Mouse (Mus musculus) embryonic stem cell, embryonic (primary cell): ENCODE data around the gene Cdc42ep2.

ENCODE experiments used
- CTCF ChIA-PET, 4 experiments: fragments of 300-600 bp in 2 of 4; fragments of 350-600 bp in 2 of 4; sonication (Branson Sonifier 250); formaldehyde crosslinking; loops; one replicate each; lab custom pipeline; 2022; ENCODE audit warnings: inconsistent platforms in 2 of 4; lab: Charles Lee
- POLR2A ChIA-PET, 4 experiments: fragments of 300-600 bp in 2 of 4; fragments of 350-600 bp in 2 of 4; sonication (Branson Sonifier 250); formaldehyde crosslinking; loops; one replicate each; lab custom pipeline; 2022; ENCODE audit warnings: antibody characterized with exemption in 4 of 4, inconsistent platforms in 1 of 4; lab: Charles Lee

The Cdc42ep2 gene

GRCm38 (mm10) chr19:5953201-5953770 lies 28.7 kb upstream of the Cdc42ep2 start:
- ChIA-PET POLR2A (interaction anchor here in 3 of 4 experiments (0.6 to 4.4 kb wide), 39 partner anchors 8 to 171 kb away, joined by 3 to 21 read pairs (median 4); partner anchors contain the start of genes Cdc42ep2 (in 2 of the 3), Syvn1 (in 2 of the 3), Capn1 (in 1 of the 3) and Dpf2 (in 1 of the 3)), CTCF (interaction anchor here in 3 of 4 experiments (0.5 to 2.6 kb wide), 10 partner anchors 11 to 166 kb away, joined by 3 to 11 read pairs (median 4); partner anchors contain the start of genes Pola2 (in 2 of the 3) and Cdc42ep2 (in 1 of the 3))

- ChIA-PET CTCF (interaction anchor here in 3 of 4 experiments (0.6 to 2.6 kb wide), 5 partner anchors 12 to 165 kb away, joined by 3 to 11 read pairs (median 3); partner anchors contain the start of gene Pola2 (in 2 of the 3)), POLR2A (interaction anchor here in 3 of 4 experiments (0.6 to 4.4 kb wide), 16 partner anchors 12 to 151 kb away, joined by 3 to 17 read pairs (median 4); partner anchors contain the start of genes Cdc42ep2 (in 2 of the 3), Capn1 (in 1 of the 3) and Dpf2 (in 1 of the 3))
Observed at GRCm38 (mm10) chr19:5952071-5952691, 27.6 kb upstream of the Cdc42ep2 start.

GRCm38 (mm10) chr19:5951631-5952030 lies 27.0 kb upstream of the Cdc42ep2 start:
- POLR2A ChIA-PET: interaction anchor here in 3 of 4 experiments (0.6 to 2.1 kb wide), 11 partner anchors 27 to 263 kb away, joined by 3 to 8 read pairs (median 4); partner anchors contain the start of genes Cdc42ep2 (in 2 of the 3), Capn1 (in 1 of the 3), Pcnx3 (in 1 of the 3) and Tigd3 (in 1 of the 3)

GRCm38 (mm10) chr19:5950218-5950617 lies 25.6 kb upstream of the Cdc42ep2 start:
- POLR2A ChIA-PET: interaction anchor here in 2 of 4 experiments (0.6 to 2.1 kb wide), 14 partner anchors 12 to 135 kb away, joined by 3 to 8 read pairs (median 4); partner anchors contain the start of genes Cdc42ep2 (in 2 of the 2), Capn1 (in 1 of the 2), Cdca5 (in 1 of the 2) and Pola2 (in 1 of the 2)

More at GRCm38 (mm10) chr19:5951631-5952030, 27.0 kb upstream of the Cdc42ep2 start:
- CTCF ChIA-PET: interaction anchor here in 1 of 4 experiments (0.6 kb wide), 1 partner anchor 27 kb away, joined by 3 read pairs; no protein-coding TSS in a partner anchor

GRCm38 (mm10) chr19:5945891-5946290 lies 21.3 kb upstream of the Cdc42ep2 start:
- POLR2A ChIA-PET: interaction anchor here in 3 of 4 experiments (0.6 to 5.1 kb wide), 13 partner anchors 8 to 178 kb away, joined by 3 to 29 read pairs (median 5); partner anchors contain the start of gene Cdc42ep2 (in 2 of the 3)
- CTCF ChIA-PET: interaction anchor here in 2 of 4 experiments (1.0 to 1.1 kb wide), 2 partner anchors 11 to 71 kb away, joined by 3 to 4 read pairs; no protein-coding TSS in a partner anchor

More at GRCm38 (mm10) chr19:5950218-5950617, 25.6 kb upstream of the Cdc42ep2 start:
- CTCF ChIA-PET: interaction anchor here in 2 of 4 experiments (1.0 to 1.1 kb wide), 2 partner anchors 26 to 163 kb away, joined by 3 read pairs; partner anchors contain the start of gene Cdc42ep2 (in 1 of the 2)

- ChIA-PET POLR2A (interaction anchor here in 3 of 4 experiments (0.6 to 5.1 kb wide), 26 partner anchors 8 to 454 kb away, joined by 3 to 29 read pairs (median 4); partner anchors contain the start of genes Cdc42ep2 (in 2 of the 3), Frmd8 (in 1 of the 3), Pola2 (in 1 of the 3) and Sac3d1 (in 1 of the 3)), CTCF (interaction anchor here (0.6 to 1.6 kb wide), 7 partner anchors 11 to 510 kb away, joined by 3 to 6 read pairs (median 4); no protein-coding TSS in a partner anchor)
Observed at GRCm38 (mm10) chr19:5945027-5945426, 20.4 kb upstream of the Cdc42ep2 start.

- ChIA-PET CTCF (interaction anchor here in 3 of 4 experiments (0.9 to 1.6 kb wide), 5 partner anchors 12 to 22 kb away, joined by 3 to 6 read pairs (median 4); partner anchors contain the start of gene Cdc42ep2 (in 1 of the 3)), POLR2A (interaction anchor here in 3 of 4 experiments (0.6 to 5.1 kb wide), 25 partner anchors 8 to 455 kb away, joined by 3 to 29 read pairs (median 4); partner anchors contain the start of genes Cdc42ep2 (in 2 of the 3), Dpf2 (in 1 of the 3), Frmd8 (in 1 of the 3) and Pola2 (in 1 of the 3))
Observed at GRCm38 (mm10) chr19:5944145-5944544, 19.5 kb upstream of the Cdc42ep2 start.

GRCm38 (mm10) chr19:5943404-5943803 lies 18.8 kb upstream of the Cdc42ep2 start:
- ChIA-PET POLR2A (interaction anchor here in 3 of 4 experiments (0.8 to 5.1 kb wide), 10 partner anchors 9 to 175 kb away, joined by 3 to 29 read pairs (median 8); partner anchors contain the start of genes Cdc42ep2 (in 2 of the 3), Dpf2 (in 1 of the 3) and Sac3d1 (in 1 of the 3)), CTCF (interaction anchor here (0.5 to 1.6 kb wide), 6 partner anchors 13 to 1236 kb away, joined by 3 to 6 read pairs (median 4); partner anchors contain the start of gene Cdc42ep2 (in 1 of the 4))

- CTCF ChIA-PET: interaction anchor here in 2 of 4 experiments (0.8 to 1.1 kb wide), 2 partner anchors 14 to 73 kb away, joined by 3 to 4 read pairs; partner anchors contain the start of gene Capn1 (in 1 of the 2)
- POLR2A ChIA-PET: interaction anchor here in 2 of 4 experiments (3.4 to 5.1 kb wide), 3 partner anchors 14 to 18 kb away, joined by 11 to 29 read pairs (median 15); partner anchors contain the start of gene Cdc42ep2 (in 2 of the 2)
Observed at GRCm38 (mm10) chr19:5942581-5942980, 18.0 kb upstream of the Cdc42ep2 start.

- ChIA-PET CTCF (interaction anchor here in 2 of 4 experiments (1.0 to 1.6 kb wide), 2 partner anchors 153 to 154 kb away, joined by 3 to 5 read pairs; no protein-coding TSS in a partner anchor), POLR2A (interaction anchor here in 2 of 4 experiments (0.8 to 5.1 kb wide), 5 partner anchors 12 to 293 kb away, joined by 3 to 29 read pairs (median 3); partner anchors contain the start of genes Capn1 (in 1 of the 2) and Cdc42ep2 (in 1 of the 2))
Observed at GRCm38 (mm10) chr19:5940656-5941055, 16.0 kb upstream of the Cdc42ep2 start.

- ChIA-PET POLR2A (interaction anchor here in 2 of 4 experiments (0.8 to 3.3 kb wide), 7 partner anchors 13 to 138 kb away, joined by 3 to 25 read pairs (median 3); partner anchors contain the start of genes Capn1 (in 1 of the 2) and Cdc42ep2 (in 1 of the 2)), CTCF (interaction anchor here in 2 of 4 experiments (1.0 to 1.6 kb wide), 2 partner anchors 153 kb away, joined by 3 to 5 read pairs; no protein-coding TSS in a partner anchor)
Observed at GRCm38 (mm10) chr19:5940173-5940572, 15.6 kb upstream of the Cdc42ep2 start.

GRCm38 (mm10) chr19:5939715-5940114 lies 15.1 kb upstream of the Cdc42ep2 start:
- ChIA-PET POLR2A (interaction anchor here in 2 of 4 experiments (0.8 to 3.3 kb wide), 7 partner anchors 13 to 137 kb away, joined by 3 to 25 read pairs (median 3); partner anchors contain the start of genes Capn1 (in 1 of the 2) and Cdc42ep2 (in 1 of the 2)), CTCF (interaction anchor here in 2 of 4 experiments (1.0 to 1.6 kb wide), 2 partner anchors 153 kb away, joined by 3 to 5 read pairs; no protein-coding TSS in a partner anchor)

GRCm38 (mm10) chr19:5938516-5938915 lies 13.9 kb upstream of the Cdc42ep2 start:
- ChIA-PET CTCF (interaction anchor here in 1 of 4 experiments (1.1 to 4.8 kb wide), 4 partner anchors 15 to 152 kb away, joined by 3 to 31 read pairs (median 3); partner anchors contain the start of gene Cdc42ep2), POLR2A (interaction anchor here (0.9 to 3.3 kb wide), 25 partner anchors 9 to 274 kb away, joined by 3 to 25 read pairs (median 4); partner anchors contain the start of genes Cdc42ep2 (in 3 of the 4), Frmd8 (in 2 of the 4), Pola2 (in 2 of the 4) and Cdca5 (in 1 of the 4))

- CTCF ChIA-PET: interaction anchor here (0.6 to 4.8 kb wide), 10 partner anchors 14 to 461 kb away, joined by 3 to 31 read pairs (median 3); partner anchors contain the start of gene Cdc42ep2 (in 1 of the 4)
- POLR2A ChIA-PET: interaction anchor here (0.6 to 3.3 kb wide), 37 partner anchors 9 to 734 kb away, joined by 3 to 25 read pairs (median 4); partner anchors contain the start of genes Cdc42ep2 (in 3 of the 4), Frmd8 (in 2 of the 4), Pola2 (in 2 of the 4) and Cdca5 (in 1 of the 4)
Observed at GRCm38 (mm10) chr19:5937836-5938406, 13.3 kb upstream of the Cdc42ep2 start.
